Mouse (Mus musculus) macrophage (primary cell): Measurements from ENCODE around the gene Gm16181. TPM values are rescaled to one million over a fixed set of nuclear protein-coding genes. Genes with fewer than 3 reads are reported as not detected.
A peak's percentile ranks its signal among the peaks of the same experiment; 100 is the strongest.

Experiments used
- H3K27ac ChIP-seq: fragments of 350-480 bp; formaldehyde crosslinking; 2 replicates; pipeline ENCODE4 v1.9.0; 2021
- H3K36me3 ChIP-seq: fragments of 350-480 bp; formaldehyde crosslinking; 2 replicates; pipeline ENCODE4 v1.9.0; 2021; ENCODE audit errors: inconsistent target
- H3K4me3 ChIP-seq: fragments of 350-480 bp; formaldehyde crosslinking; 2 replicates; pipeline ENCODE4 v1.9.0; 2021; ENCODE audit errors: inconsistent target
- H3K79me2 ChIP-seq: fragments of 350-480 bp; formaldehyde crosslinking; 2 replicates; pipeline ENCODE4 v1.9.0; 2021; ENCODE audit errors: inconsistent target
- WGBS: methylation state at CpG from one replicate; pipeline ENCODE4 v1.1.7; 2026; ENCODE audit warnings: inconsistent platforms; ENCODE audit not compliant: missing documents; 5-methylcytosine and 5-hydroxymethylcytosine counted together
- polyA plus RNA-seq: library from polyadenylated mRNA; stranded (reverse); fragments of 250-400 nt; gene quantifications from 3 replicates; pipeline ENCODE4 v1.2.4, GENCODE M21; 2018; ENCODE audit warnings: inconsistent platforms

The Gm16181 gene
- polyA plus RNA-seq, 1 experiment from 2014 or later, result not detected

GRCm38 (mm10) chr17:35189186-35189585 lies 31.4 kb upstream of the Gm16181 start:
- H3K4me3 ChIP-seq, result no peak overlapping the region
- peaks cover 30% of the 10 kb centered on the region for H3K79me2 ChIP-seq
- 0% methylated on average over 1 of the region's 1 CpGs for WGBS
- H3K36me3 ChIP-seq, result peaks cover 9% of the 10 kb centered on the region; the same call in 1 of the 2 replicates
- peak overlapping the region; percentile 96 for H3K27ac ChIP-seq

- no peak overlapping the region for H3K4me3 ChIP-seq
- H3K36me3 ChIP-seq, result no peaks in the 10 kb centered on the region
- peaks cover 28% of the 10 kb centered on the region for H3K79me2 ChIP-seq
- WGBS, result 7% methylated on average over 4 of the region's 4 CpGs
- H3K27ac ChIP-seq, result peak overlapping the region; percentile 96
These were observed 30.5 kb upstream of the Gm16181 start for GRCm38 (mm10) chr17:35190096-35190495.

DNA sequence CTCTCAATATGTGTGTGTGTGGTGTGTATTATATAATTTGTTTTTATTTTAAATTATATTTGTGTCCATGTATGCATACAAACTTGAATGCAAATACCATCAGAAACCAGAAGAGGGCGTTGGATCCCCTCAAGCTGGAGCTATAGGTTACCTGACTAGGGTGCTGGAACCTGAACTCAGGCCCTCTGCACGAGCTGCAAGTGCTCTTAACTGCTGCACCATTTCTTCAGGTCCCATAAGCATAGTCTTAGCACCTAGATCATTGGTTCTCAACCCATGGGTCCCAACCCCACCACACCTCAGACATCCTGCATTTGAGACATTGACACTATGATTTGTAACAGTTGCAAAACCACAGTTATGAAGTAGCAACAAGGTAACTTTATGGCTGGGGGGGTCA lies 28.9 kb upstream of the Gm16181 start:
- no peak overlapping the region for H3K4me3 ChIP-seq
- no peak overlapping the region for H3K27ac ChIP-seq
- 86% methylated on average over 2 of the region's 2 CpGs for WGBS
- H3K79me2 ChIP-seq, result peaks cover 19% of the 10 kb centered on the region
- no peaks in the 10 kb centered on the region for H3K36me3 ChIP-seq

DNA sequence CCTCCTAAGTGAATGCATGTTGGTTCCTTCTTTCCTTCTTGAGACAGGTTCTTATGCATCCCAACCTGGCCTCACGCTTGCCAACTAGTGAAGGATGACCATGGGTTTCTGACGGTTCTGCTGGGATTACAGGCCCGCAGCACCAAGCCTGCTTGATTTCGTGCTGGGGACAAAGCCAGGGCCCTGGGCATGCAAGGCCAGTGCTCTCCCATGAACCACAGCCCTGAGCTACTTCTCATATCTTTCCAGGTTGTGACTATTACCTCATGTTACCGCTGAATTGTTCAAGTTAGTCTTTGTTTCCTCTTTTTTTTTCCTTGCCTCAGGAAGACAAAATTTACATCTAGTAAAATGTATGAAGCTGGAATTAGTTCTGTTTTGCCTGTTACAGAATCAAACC lies 27.7 kb upstream of the Gm16181 start:
- Histone ChIP-seq H3K36me3 (no peaks in the 10 kb centered on the region), H3K79me2 (peaks cover 7% of the 10 kb centered on the region), H3K4me3 (no peak overlapping the region), H3K27ac (peak overlapping the region; percentile 37)
- 22% methylated on average over 5 of the region's 5 CpGs for WGBS

- Histone ChIP-seq H3K27ac (peak within 1 kb of the TSS; percentile 37; the same call in 1 of the 2 replicates), H3K79me2 (peaks cover 7% of the 10 kb centered on the region), H3K4me3 (peak within 1 kb of the TSS; percentile 19; the same call in 1 of the 2 replicates), H3K36me3 (peaks cover under 1% of the 10 kb centered on the region; the same call in 1 of the 2 replicates)
- WGBS, result 43% methylated on average over 17 of the region's 28 CpGs
These were observed 26.5 kb upstream of the Gm16181 start, which contains the start of gene Ltb for GRCm38 (mm10) chr17:35193881-35194843. TSS of gene Ltb (plus strand) at chr17:35194439.

DNA sequence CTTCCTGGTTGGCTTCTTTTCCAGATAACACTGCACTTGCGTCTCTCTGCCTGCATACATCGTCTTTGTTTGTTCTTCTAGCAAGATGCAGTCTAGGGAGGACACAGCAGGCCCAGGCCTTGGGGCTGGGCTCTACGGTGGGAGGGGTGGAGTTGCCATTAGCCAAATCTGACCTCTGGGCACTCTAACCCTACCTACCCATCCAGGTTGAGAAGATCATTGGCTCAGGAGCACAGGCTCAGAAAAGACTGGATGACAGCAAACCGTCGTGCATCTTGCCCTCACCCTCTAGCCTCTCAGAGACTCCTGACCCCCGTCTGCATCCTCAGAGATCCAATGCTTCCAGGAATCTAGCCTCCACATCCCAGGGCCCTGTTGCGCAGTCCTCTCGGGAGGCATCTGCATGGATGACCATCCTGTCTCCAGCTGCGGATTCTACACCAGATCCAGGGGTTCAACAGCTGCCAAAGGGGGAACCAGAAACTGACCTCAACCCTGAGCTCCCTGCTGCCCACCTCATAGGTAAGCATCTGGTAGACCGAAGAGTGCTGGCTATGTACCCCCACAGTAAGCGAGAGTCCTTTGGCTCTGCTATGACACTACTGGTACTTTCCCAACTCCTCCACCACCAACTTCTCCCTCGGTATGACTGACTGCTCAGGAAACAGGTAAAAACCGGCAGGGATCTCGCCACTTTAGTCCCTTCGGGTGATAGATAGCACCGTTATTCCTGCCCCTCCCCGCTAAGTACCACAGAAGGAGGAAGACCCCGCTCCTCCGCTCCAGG lies 25.6 kb upstream of the Gm16181 start:
- Histone ChIP-seq H3K27ac (no peak overlapping the region), H3K36me3 (peaks cover 7% of the 10 kb centered on the region; the same call in 1 of the 2 replicates), H3K4me3 (peak overlapping the region; percentile 19; the same call in 1 of the 2 replicates), H3K79me2 (peaks cover 16% of the 10 kb centered on the region)
- 42% methylated on average over 19 of the region's 19 CpGs for WGBS

- peaks cover 7% of the 10 kb centered on the region; the same call in 1 of the 2 replicates for H3K36me3 ChIP-seq
- peak overlapping the region; percentile 32 for H3K4me3 ChIP-seq
- WGBS, result under 1% methylated on average over 64 of the region's 66 CpGs
- H3K79me2 ChIP-seq, result peaks cover 20% of the 10 kb centered on the region
- H3K27ac ChIP-seq, result no peak overlapping the region
These were observed 24.9 kb upstream of the Gm16181 start for GRCm38 (mm10) chr17:35195631-35196320.

GRCm38 (mm10) chr17:35196321-35196641 lies 24.4 kb upstream of the Gm16181 start:
- peaks cover 25% of the 10 kb centered on the region for H3K79me2 ChIP-seq
- no peak overlapping the region for H3K27ac ChIP-seq
- peak overlapping the region; percentile 32 for H3K4me3 ChIP-seq
- 47% methylated on average over 9 of the region's 9 CpGs for WGBS
- peaks cover 7% of the 10 kb centered on the region; the same call in 1 of the 2 replicates for H3K36me3 ChIP-seq

- no peak overlapping the region for H3K27ac ChIP-seq
- peaks cover 31% of the 10 kb centered on the region for H3K79me2 ChIP-seq
- peaks cover 7% of the 10 kb centered on the region; the same call in 1 of the 2 replicates for H3K36me3 ChIP-seq
- H3K4me3 ChIP-seq, result no peak overlapping the region
- 18% methylated on average over 5 of the region's 6 CpGs for WGBS
These were observed 23.5 kb upstream of the Gm16181 start for GRCm38 (mm10) chr17:35197126-35197525.

- Histone ChIP-seq H3K4me3 (no peak overlapping the region), H3K79me2 (peaks cover 31% of the 10 kb centered on the region), H3K27ac (no peak overlapping the region), H3K36me3 (peaks cover 7% of the 10 kb centered on the region; the same call in 1 of the 2 replicates)
- 86% methylated on average over 6 of the region's 7 CpGs for WGBS
These were observed 22.6 kb upstream of the Gm16181 start for GRCm38 (mm10) chr17:35198029-35198428.

GRCm38 (mm10) chr17:35198946-35199345 lies 21.7 kb upstream of the Gm16181 start:
- H3K79me2 ChIP-seq, result peaks cover 31% of the 10 kb centered on the region

GRCm38 (mm10) chr17:35200398-35200797 lies 20.2 kb upstream of the Gm16181 start:
- WGBS, result 5% methylated on average over 11 of the region's 11 CpGs
- Histone ChIP-seq H3K79me2 (peaks cover 31% of the 10 kb centered on the region), H3K27ac (peak overlapping the region; percentile 99), H3K4me3 (peak overlapping the region; percentile 92), H3K36me3 (peaks cover 7% of the 10 kb centered on the region; the same call in 1 of the 2 replicates)

More at GRCm38 (mm10) chr17:35198946-35199345, 21.7 kb upstream of the Gm16181 start:
- Histone ChIP-seq H3K36me3 (peaks cover 7% of the 10 kb centered on the region; the same call in 1 of the 2 replicates), H3K27ac (peak overlapping the region; percentile 99; the same call in 1 of the 2 replicates), H3K4me3 (no peak overlapping the region)
- 94% methylated on average over 8 of the region's 8 CpGs for WGBS

DNA sequence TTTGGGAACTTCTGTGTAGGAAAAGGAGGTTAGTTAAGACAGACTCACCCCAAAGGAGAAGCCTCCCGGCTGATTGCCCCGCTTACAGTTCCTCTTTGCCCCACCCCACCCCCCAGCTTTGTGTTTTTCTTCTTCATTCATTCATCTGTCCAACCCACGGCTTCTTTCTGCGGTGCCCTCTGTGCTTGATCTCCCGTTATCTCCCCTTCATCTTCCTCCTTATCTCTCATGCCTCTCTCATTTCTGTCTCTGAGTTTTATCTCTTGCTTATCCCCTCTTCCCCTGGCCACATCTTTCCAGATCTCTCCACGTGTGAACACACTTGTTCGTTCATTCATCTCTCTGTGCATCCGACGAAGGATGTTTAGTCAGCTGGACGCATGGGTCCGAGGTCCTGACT lies 19.5 kb upstream of the Gm16181 start:
- Histone ChIP-seq H3K36me3 (peaks cover 7% of the 10 kb centered on the region; the same call in 1 of the 2 replicates), H3K79me2 (peaks cover 31% of the 10 kb centered on the region), H3K27ac (peak overlapping the region; percentile 99), H3K4me3 (peak overlapping the region; percentile 92)
- 0% methylated on average over 11 of the region's 11 CpGs for WGBS

- Histone ChIP-seq H3K4me3 (peak within 1 kb of the TSS; percentile 92), H3K79me2 (peaks cover 31% of the 10 kb centered on the region), H3K36me3 (peaks cover 7% of the 10 kb centered on the region; the same call in 1 of the 2 replicates), H3K27ac (peak within 1 kb of the TSS; percentile 99)
- WGBS, result 1% methylated on average over 13 of the region's 13 CpGs
These were observed 18.8 kb upstream of the Gm16181 start, which contains the start of gene Tnf for GRCm38 (mm10) chr17:35201787-35202186. TSS of gene Tnf (minus strand) at chr17:35202007.
